Comparison of ENCODE assay signal across 7 mouse cellular contexts in genomic region chr7:101320399-101321217, GRCm38 (mm10). TPM values are rescaled to one million over a fixed set of nuclear protein-coding genes. Genes with fewer than 3 reads are reported as not detected.
DNase-seq lines count a peak whose midpoint lies in the region; ATAC-seq and TF ChIP-seq lines count a peak whose summit lies in the region.

No protein-coding gene starts in this region.

- H3K4me1 ChIP-seq in forebrain, embryonic 16.5 days (replicated peaks; ENCODE audit: control insufficient read depth, insufficient read depth, low read length): peaks cover 12% of the 10 kb centered on the region
- peaks cover 12% of the 10 kb centered on the region for H3K4me1 ChIP-seq in lung, postnatal 0 days (ENCODE audit: insufficient read depth, low read depth, low read length)
- peaks cover 2% of the 10 kb centered on the region; the same call in 1 of the 2 replicates for H3K4me1 ChIP-seq in stomach, postnatal 0 days (replicated peaks; ENCODE audit: control insufficient read depth, insufficient read depth)

- WGBS in forebrain, embryonic 16.5 days: 6% methylated on average over 17 of the region's 37 CpGs
- 3% methylated on average over 33 of the region's 37 CpGs for WGBS in lung, postnatal 0 days
- WGBS in stomach, postnatal 0 days: 5% methylated on average over 23 of the region's 37 CpGs

- peak; percentile 88 for ATAC-seq in forebrain, embryonic 16.5 days
- peak; percentile 73 for ATAC-seq in lung, postnatal 0 days
- ATAC-seq in stomach, postnatal 0 days (ENCODE audit: low FRiP score, low TSS enrichment): peak; percentile 73

- H3K9me3 ChIP-seq in forebrain, embryonic 16.5 days (ENCODE audit: control insufficient read depth, low read length): no peaks in the 10 kb centered on the region
- H3K9me3 ChIP-seq in lung, postnatal 0 days (ENCODE audit: low read length): no peaks in the 10 kb centered on the region
- no peaks in the 10 kb centered on the region for H3K9me3 ChIP-seq in stomach, postnatal 0 days (ENCODE audit: control insufficient read depth, low read length)

- no peaks in the 10 kb centered on the region for H3K36me3 ChIP-seq in forebrain, embryonic 16.5 days (ENCODE audit: control insufficient read depth, insufficient read depth)
- H3K36me3 ChIP-seq in lung, postnatal 0 days (ENCODE audit: insufficient read depth, low read length): no peaks in the 10 kb centered on the region
- no peaks in the 10 kb centered on the region for H3K36me3 ChIP-seq in stomach, postnatal 0 days (ENCODE audit: control insufficient read depth, insufficient read depth, low read length)

- TF ChIP-seq EP300 in lung, postnatal 0 days (IDR thresholded peaks at IDR 0.05): no peak
- TF ChIP-seq EP300 in stomach, postnatal 0 days (optimal IDR thresholded peaks at IDR 0.05): no peak

- peak overlapping the region; percentile 70 for H3K4me3 ChIP-seq in forebrain, embryonic 16.5 days (replicated peaks; ENCODE audit: low read length)
- peak overlapping the region; percentile 78 for H3K4me3 ChIP-seq in lung, postnatal 0 days (ENCODE audit: low read depth, low read length)
- peak overlapping the region; percentile 78 for H3K4me3 ChIP-seq in stomach, postnatal 0 days (ENCODE audit: low read depth, low read length)

- peak overlapping the region; percentile 98 for H3K4me2 ChIP-seq in forebrain, embryonic 16.5 days (ENCODE audit: low read length)
- H3K4me2 ChIP-seq in lung, postnatal 0 days (replicated peaks; ENCODE audit: low read depth, low read length): peak overlapping the region; percentile 95
- H3K4me2 ChIP-seq in stomach, postnatal 0 days (replicated peaks; ENCODE audit: low read depth): peak overlapping the region; percentile 90

- H3K9ac ChIP-seq in forebrain, embryonic 16.5 days (replicated peaks; ENCODE audit: low read depth, low read length): peak overlapping the region; percentile 71
- H3K9ac ChIP-seq in lung, postnatal 0 days (replicated peaks; ENCODE audit: low read depth): peak overlapping the region; percentile 55
- H3K9ac ChIP-seq in stomach, postnatal 0 days (ENCODE audit: low read length): peak overlapping the region; percentile 82

- no peak overlapping the region for H3K27ac ChIP-seq in forebrain, embryonic 16.5 days (ENCODE audit: low read length)
- H3K27ac ChIP-seq in lung, postnatal 0 days (ENCODE audit: low read length): peak overlapping the region; percentile 85
- peak overlapping the region; percentile 93 for H3K27ac ChIP-seq in stomach, postnatal 0 days (replicated peaks)

- no peak for TF ChIP-seq CTCF in lung, postnatal 0 days (IDR thresholded peaks at IDR 0.05)
- no peak for TF ChIP-seq CTCF in stomach, postnatal 0 days (IDR thresholded peaks at IDR 0.05; ENCODE audit: low read depth)

- peak; percentile 46 for DNase-seq in thymus, postnatal 0 days (ENCODE audit: low spot score)
- DNase-seq in thymus, postnatal 14 days: no peak
- DNase-seq in brain, adult 2 months (ENCODE audit: low read depth, low spot score): peak; percentile 79
- DNase-seq in kidney, adult 9 months: peak; percentile 90
- DNase-seq in lung, postnatal 0 days (ENCODE audit: low spot score): peak; percentile 67
- DNase-seq in stomach, postnatal 0 days (ENCODE audit: low spot score): peak; percentile 93

- no peaks in the 10 kb centered on the region; the same call in 1 of the 2 replicates for H3K27me3 ChIP-seq in forebrain, embryonic 16.5 days (replicated peaks; ENCODE audit: control insufficient read depth, insufficient read depth, low read length)
- H3K27me3 ChIP-seq in lung, postnatal 0 days (replicated peaks; ENCODE audit: insufficient read depth, low read length): no peaks in the 10 kb centered on the region
- no peaks in the 10 kb centered on the region for H3K27me3 ChIP-seq in stomach, postnatal 0 days (ENCODE audit: control insufficient read depth, insufficient read depth, low read length)

RNA-seq across cellular contexts. Expression of gene Stard10, which starts 3.7 kb away (rescaled TPM):
- 12.3 and 14.6 TPM in 2 replicates for polyA plus RNA-seq in thymus, postnatal 0 days (2015; fragmentation: Nextera tagmentation; extraction: Ambion mirVana)
- 6.1 and 6.2 TPM in 2 replicates for polyA plus RNA-seq in forebrain, embryonic 16.5 days (2015; fragmentation: Nextera tagmentation; extraction: Ambion mirVana)
- polyA plus RNA-seq in lung, postnatal 0 days (2015; fragmentation: Nextera tagmentation; extraction: Ambion mirVana): 40.3 and 46.3 TPM in 2 replicates
- polyA plus RNA-seq in stomach, postnatal 0 days (2015; fragmentation: Nextera tagmentation; extraction: Ambion mirVana): 132 and 144 TPM in 2 replicates

RNA-seq across cellular contexts. Expression of gene Atg16l2, which starts 18.6 kb away (rescaled TPM):
- polyA plus RNA-seq in thymus, postnatal 0 days (2015; fragmentation: Nextera tagmentation; extraction: Ambion mirVana): 28.5 and 29.7 TPM in 2 replicates
- polyA plus RNA-seq in forebrain, embryonic 16.5 days (2015; fragmentation: Nextera tagmentation; extraction: Ambion mirVana): 28.7 and 33.0 TPM in 2 replicates
- 12.9 and 17.1 TPM in 2 replicates for polyA plus RNA-seq in lung, postnatal 0 days (2015; fragmentation: Nextera tagmentation; extraction: Ambion mirVana)
- 6.0 and 7.1 TPM in 2 replicates for polyA plus RNA-seq in stomach, postnatal 0 days (2015; fragmentation: Nextera tagmentation; extraction: Ambion mirVana)

RNA-seq across cellular contexts. Expression of gene Arap1, which starts 27.3 kb away (rescaled TPM):
- 31.1 and 34.4 TPM in 2 replicates for polyA plus RNA-seq in thymus, postnatal 0 days (2015; fragmentation: Nextera tagmentation; extraction: Ambion mirVana)
- polyA plus RNA-seq in forebrain, embryonic 16.5 days (2015; fragmentation: Nextera tagmentation; extraction: Ambion mirVana): 7.7 and 8.8 TPM in 2 replicates
- polyA plus RNA-seq in lung, postnatal 0 days (2015; fragmentation: Nextera tagmentation; extraction: Ambion mirVana): 105 and 110 TPM in 2 replicates
- polyA plus RNA-seq in stomach, postnatal 0 days (2015; fragmentation: Nextera tagmentation; extraction: Ambion mirVana): 37.2 and 44.7 TPM in 2 replicates
